Comparison of ENCODE assay signal across 10 mouse cellular contexts in genomic region chr13:94868478-94868950, GRCm38 (mm10). TPM values are rescaled to one million over a fixed set of nuclear protein-coding genes. Genes with fewer than 3 reads are reported as not detected.
DNase-seq lines count a peak whose midpoint lies in the region; ATAC-seq and TF ChIP-seq lines count a peak whose summit lies in the region.
"Had no signal": no experiment of that assay in that cellular context is flagged by ENCODE, and none has a peak within 500 bp of the region (broad histone marks: within the 10 kb centered on the region; RNA-seq: fewer than 3 reads in every experiment).

No protein-coding gene starts in this region.

- H3K9me3 ChIP-seq in embryonic facial prominence, embryonic 14.5 days (ENCODE audit: control insufficient read depth, low read length): no peaks in the 10 kb centered on the region
- no peaks in the 10 kb centered on the region for H3K9me3 ChIP-seq in midbrain, postnatal 0 days (ENCODE audit: low read length)

- no peak overlapping the region for H3K27ac ChIP-seq in embryonic facial prominence, embryonic 14.5 days (replicated peaks; ENCODE audit: low read depth, low read length)
- no peak overlapping the region for H3K27ac ChIP-seq in liver, adult 2 months (replicated peaks; ENCODE audit: insufficient read depth, low read depth, low read length)
- H3K27ac ChIP-seq in midbrain, postnatal 0 days (ENCODE audit: low read depth, low read length): no peak overlapping the region

- ATAC-seq in embryonic facial prominence, embryonic 14.5 days (ENCODE audit: low read depth): peak; percentile 84
- ATAC-seq in hematopoietic stem cell, adult 5-6 weeks (replicated peaks in 1 of 2; ENCODE audit: insufficient read depth in 1 of 2, low FRiP score in 2 of 2, low TSS enrichment in 1 of 2, low read depth in 1 of 2, poor library complexity in 2 of 2, severe bottlenecking in 2 of 2): peak; percentile 32 to 73; a peak in 2 of 4 replicates
- ATAC-seq in midbrain, postnatal 0 days (ENCODE audit: low FRiP score): peak; percentile 27; the same call in 1 of the 2 replicates

- peaks cover 92% of the 10 kb centered on the region for H3K27me3 ChIP-seq in embryonic facial prominence, embryonic 14.5 days (replicated peaks; ENCODE audit: control insufficient read depth, insufficient read depth, low read length)
- peaks cover 29% of the 10 kb centered on the region for H3K27me3 ChIP-seq in liver, adult 2 months (ENCODE audit: control insufficient read depth, insufficient read depth, low read length)
- H3K27me3 ChIP-seq in midbrain, postnatal 0 days (ENCODE audit: insufficient read depth, low read length): peaks cover 78% of the 10 kb centered on the region
- H3K27me3 ChIP-seq: CH12.LX had no signal

- no peak for TF ChIP-seq POLR2A in liver, adult 2 months (IDR thresholded peaks at IDR 0.05; ENCODE audit: extremely low read depth, insufficient read depth, low read length)

- H3K79me2 ChIP-seq in liver, adult 2 months (ENCODE audit: control insufficient read depth, insufficient read depth, low read length): no peaks in the 10 kb centered on the region

- WGBS in embryonic facial prominence, embryonic 14.5 days: 2% methylated on average over 10 of the region's 35 CpGs
- 3% methylated on average over 31 of the region's 35 CpGs for WGBS in liver, adult 2 months
- 1% methylated on average over 32 of the region's 35 CpGs for WGBS in midbrain, postnatal 0 days

- H3K4me3 ChIP-seq in embryonic facial prominence, embryonic 14.5 days (ENCODE audit: low read depth, low read length): peak overlapping the region; percentile 34
- H3K4me3 ChIP-seq in liver, adult 2 months (ENCODE audit: insufficient read depth, low read depth, low read length): peak overlapping the region; percentile 36; the same call in 1 of the 2 replicates
- H3K4me3 ChIP-seq in midbrain, postnatal 0 days (ENCODE audit: low read depth, low read length): peak overlapping the region; percentile 21; the same call in 1 of the 2 replicates

- DNase-seq in cerebellum, postnatal 14 days: peak; percentile 51 to 73
- no peak for DNase-seq in cerebellum, adult 8-10 months
- DNase-seq in MN1 (ENCODE audit: low spot score): peak; percentile 85
- DNase-seq in embryonic facial prominence, embryonic 14.5 days (ENCODE audit: low spot score): no peak
- DNase-seq in liver, adult 2 months (ENCODE audit: extremely low read depth, low read depth, low spot score): no peak
- peak; percentile 42 for DNase-seq in midbrain, postnatal 0 days (ENCODE audit: low spot score)
- peak; percentile 19 to 20 for DNase-seq in thymus, postnatal 36 days

- H3K9ac ChIP-seq in embryonic facial prominence, embryonic 14.5 days (ENCODE audit: low read depth, low read length): peak overlapping the region; percentile 32; the same call in 1 of the 2 replicates
- peak overlapping the region; percentile 56 for H3K9ac ChIP-seq in liver, adult 2 months (ENCODE audit: low read depth, low read length)
- no peak overlapping the region for H3K9ac ChIP-seq in midbrain, postnatal 0 days (replicated peaks; ENCODE audit: low read length, poor library complexity, severe bottlenecking)

- H3K36me3 ChIP-seq in embryonic facial prominence, embryonic 14.5 days (ENCODE audit: control insufficient read depth, insufficient read depth, low read length): no peaks in the 10 kb centered on the region
- H3K36me3 ChIP-seq in liver, adult 2 months (ENCODE audit: control insufficient read depth, insufficient read depth, low read length): no peaks in the 10 kb centered on the region
- no peaks in the 10 kb centered on the region for H3K36me3 ChIP-seq in midbrain, postnatal 0 days (ENCODE audit: insufficient read depth, low read length)

- peak; percentile 58 for TF ChIP-seq CTCF in liver, adult 2 months (IDR thresholded peaks at IDR 0.05; ENCODE audit: low read depth, low read length)
- peak; percentile 60 for TF ChIP-seq CTCF in midbrain, postnatal 0 days (IDR thresholded peaks at IDR 0.05)

- H3K4me2 ChIP-seq in embryonic facial prominence, embryonic 14.5 days (ENCODE audit: low read depth, low read length): peak overlapping the region; percentile 61
- H3K4me2 ChIP-seq in midbrain, postnatal 0 days (ENCODE audit: low read depth, low read length, poor library complexity, severe bottlenecking): peak overlapping the region; percentile 41

- H3K4me1 ChIP-seq in embryonic facial prominence, embryonic 14.5 days (ENCODE audit: control insufficient read depth, insufficient read depth, low read length): peaks cover 8% of the 10 kb centered on the region; the same call in 1 of the 2 replicates
- peaks cover 4% of the 10 kb centered on the region for H3K4me1 ChIP-seq in liver, adult 2 months (ENCODE audit: control insufficient read depth, insufficient read depth, low read length)
- H3K4me1 ChIP-seq in midbrain, postnatal 0 days (ENCODE audit: insufficient read depth, low read length): no peaks in the 10 kb centered on the region

RNA-seq across cellular contexts. Expression of gene Otp, which starts 6.9 kb away (rescaled TPM):
- not detected in 2 replicates for polyA plus RNA-seq in embryonic facial prominence, embryonic 14.5 days (2014; fragmentation: Nextera tagmentation; extraction: Ambion mirVana)
- not detected in 2 replicates for total RNA-seq in hematopoietic stem cell, adult 5-6 weeks (2017)
- not detected in 2 replicates for total RNA-seq in liver, adult 2 months (2014; rRNA removed)
- polyA plus RNA-seq in liver, adult 2 months (2012; rRNA removed): not detected in 2 replicates
- 3.3 and 5.0 TPM in 2 replicates for total RNA-seq in midbrain, postnatal 0 days (2014; rRNA removed)
- 2.4 and 4.5 TPM in 2 replicates for polyA plus RNA-seq in midbrain, postnatal 0 days (2015; fragmentation: Nextera tagmentation; extraction: Ambion mirVana)
- total RNA-seq: CH12.LX; heart, adult 18-20 months had no signal

Comparison
In these comparisons a context has a peak if more than half of its experiments do, and no peak if none do; other contexts are left out.
1. DNase-seq: peak in cerebellum, postnatal 14 days (2 of 2), MN1 (single experiment), midbrain, postnatal 0 days (single experiment) and thymus, postnatal 36 days (2 of 2); none in cerebellum, adult 8-10 months (single experiment), embryonic facial prominence, embryonic 14.5 days (single experiment) and liver, adult 2 months (single experiment).
2. ATAC-seq: peak in every context shown above with its lines; median percentile 84 in embryonic facial prominence, embryonic 14.5 days; 52 in hematopoietic stem cell, adult 5-6 weeks; 27 in midbrain, postnatal 0 days.
3. Peak in every context shown above with its lines, with median percentiles within 50 percentile points of each other: H3K4me3 ChIP-seq.